Comparison of ENCODE assay signal across 9 mouse cellular contexts in the genomic region with DNA sequence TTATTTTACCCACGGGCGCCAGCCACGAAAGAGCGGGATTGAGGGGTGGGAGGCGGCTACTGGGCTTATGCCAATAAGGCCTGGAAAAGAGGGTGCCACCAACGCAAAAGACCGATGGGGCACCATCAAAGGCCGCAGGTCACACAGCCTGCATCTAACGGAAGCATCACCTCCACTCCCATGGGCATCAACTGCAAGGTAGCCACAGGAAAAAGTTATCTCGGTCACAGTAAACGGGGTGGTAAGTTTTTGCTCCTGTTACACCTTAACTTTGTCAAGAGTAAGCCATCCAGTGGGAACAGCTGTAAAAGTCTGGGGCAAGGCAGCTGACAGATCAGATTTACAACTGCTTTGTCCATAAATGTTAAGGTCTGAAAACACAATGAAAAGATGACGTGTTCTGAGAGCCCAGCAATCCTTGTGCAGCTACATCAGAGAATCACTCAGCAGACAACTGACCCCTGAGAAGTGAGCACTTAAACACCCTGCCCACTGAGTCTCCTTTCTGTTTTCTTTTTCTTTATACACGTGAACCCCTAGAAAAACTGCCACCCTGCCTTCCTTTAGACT. TPM values are rescaled to one million over a fixed set of nuclear protein-coding genes. Genes with fewer than 3 reads are reported as not detected.
A peak's percentile ranks its signal among the peaks of the same experiment; 100 is the strongest.
DNase-seq lines count a peak whose midpoint lies in the region; ATAC-seq lines count a peak whose summit lies in the region.
"Had no signal": no experiment of that assay in that cellular context is flagged by ENCODE, and none has a peak within 500 bp of the region (broad histone marks: within the 10 kb centered on the region; RNA-seq: fewer than 3 reads in every experiment).

No protein-coding gene starts in this region.

- DNase-seq in lung, adult 18-20 months, result peak; percentile 8 to 21
- DNase-seq in lung, postnatal 14 days, result no peak
- DNase-seq in hindbrain, embryonic 11.5 days (ENCODE audit: low spot score), result peak; percentile 59
- no peak for DNase-seq in Muller cell, postnatal 12 days (ENCODE audit: inconsistent ontology term)
- DNase-seq: right cerebral cortex, postnatal 4 days had no signal

- H3K27me3 ChIP-seq in hindbrain, embryonic 11.5 days (ENCODE audit: control insufficient read depth, insufficient read depth, low read length), result peaks cover 36% of the 10 kb centered on the region
- H3K27me3 ChIP-seq in liver, embryonic 12.5 days (replicated peaks), result peaks cover 56% of the 10 kb centered on the region
- peaks cover 11% of the 10 kb centered on the region for H3K27me3 ChIP-seq in stomach, embryonic 16.5 days (ENCODE audit: control insufficient read depth, insufficient read depth, low read length)

- no peaks in the 10 kb centered on the region for H3K36me3 ChIP-seq in hindbrain, embryonic 11.5 days (ENCODE audit: control insufficient read depth, insufficient read depth, low read length)
- H3K36me3 ChIP-seq in liver, embryonic 12.5 days, result no peaks in the 10 kb centered on the region
- no peaks in the 10 kb centered on the region for H3K36me3 ChIP-seq in stomach, embryonic 16.5 days (ENCODE audit: control insufficient read depth, insufficient read depth, low read length)
- H3K36me3 ChIP-seq: midbrain, embryonic 12.5 days had no signal

- peak overlapping the region; percentile 40; the same call in 1 of the 2 replicates for H3K4me2 ChIP-seq in hindbrain, embryonic 11.5 days (replicated peaks; ENCODE audit: low read depth, low read length)
- H3K4me2 ChIP-seq in liver, embryonic 12.5 days, result peak overlapping the region; percentile 51
- H3K4me2 ChIP-seq in stomach, embryonic 16.5 days (ENCODE audit: low read depth, low read length), result peak overlapping the region; percentile 51
- H3K4me2 ChIP-seq: midbrain, embryonic 12.5 days had no signal

- H3K9me3 ChIP-seq in hindbrain, embryonic 11.5 days (ENCODE audit: control insufficient read depth, low read length), result no peaks in the 10 kb centered on the region
- no peaks in the 10 kb centered on the region for H3K9me3 ChIP-seq in liver, embryonic 12.5 days (replicated peaks)
- H3K9me3 ChIP-seq in stomach, embryonic 16.5 days (replicated peaks; ENCODE audit: control insufficient read depth, low read length), result no peaks in the 10 kb centered on the region
- H3K9me3 ChIP-seq: midbrain, embryonic 12.5 days had no signal

- 0 out of 2 replicates have a peak, but pooled peaks cover 2% of the 10 kb centered on the region for H3K4me1 ChIP-seq in hindbrain, embryonic 11.5 days (replicated peaks; ENCODE audit: control insufficient read depth, insufficient read depth, low read length)
- peaks cover under 1% of the 10 kb centered on the region for H3K4me1 ChIP-seq in liver, embryonic 12.5 days
- H3K4me1 ChIP-seq in stomach, embryonic 16.5 days (ENCODE audit: control insufficient read depth, insufficient read depth, low read length), result 0 out of 2 replicates have a peak, but pooled peaks cover 4% of the 10 kb centered on the region

- H3K27ac ChIP-seq in hindbrain, embryonic 11.5 days (ENCODE audit: low read depth, low read length), result peak overlapping the region; percentile 2; the same call in 1 of the 2 replicates
- H3K27ac ChIP-seq in liver, embryonic 12.5 days, result no peak overlapping the region
- H3K27ac ChIP-seq in stomach, embryonic 16.5 days (ENCODE audit: low read length), result peak overlapping the region; percentile 64; the same call in 1 of the 2 replicates
- H3K27ac ChIP-seq: midbrain, embryonic 12.5 days had no signal

- 5% methylated on average over 13 of the region's 13 CpGs for WGBS in hindbrain, embryonic 11.5 days
- 31% methylated on average over 13 of the region's 13 CpGs for WGBS in liver, embryonic 12.5 days (ENCODE audit: insufficient replicate concordance)
- WGBS in stomach, embryonic 16.5 days, result 24% methylated on average over 13 of the region's 13 CpGs

- H3K9ac ChIP-seq in hindbrain, embryonic 11.5 days (ENCODE audit: low read depth, low read length), result 0 out of 2 replicates have a peak overlapping the region, but pooled peaks have one; percentile 1
- no peak overlapping the region for H3K9ac ChIP-seq in liver, embryonic 12.5 days
- H3K9ac ChIP-seq in stomach, embryonic 16.5 days (ENCODE audit: low read length), result peak overlapping the region; percentile 62
- H3K9ac ChIP-seq: midbrain, embryonic 12.5 days had no signal

- no peak overlapping the region for H3K4me3 ChIP-seq in hindbrain, embryonic 11.5 days (ENCODE audit: low read depth, low read length)
- no peak overlapping the region for H3K4me3 ChIP-seq in liver, embryonic 12.5 days
- peak overlapping the region; percentile 29 for H3K4me3 ChIP-seq in stomach, embryonic 16.5 days (replicated peaks; ENCODE audit: low read length)
- H3K4me3 ChIP-seq: midbrain, embryonic 12.5 days had no signal

- ATAC-seq in hindbrain, embryonic 11.5 days (ENCODE audit: low FRiP score), result no peak
- ATAC-seq in liver, embryonic 12.5 days, result no peak
- no peak for ATAC-seq in stomach, embryonic 16.5 days (ENCODE audit: insufficient read depth, low FRiP score)
- no peak for ATAC-seq in CD4-positive, CD25-positive, alpha-beta regulatory T cell, adult 4 months

RNA-seq across cellular contexts. Expression of a gene that starts 5.6 kb away (rescaled TPM):
- 29.0 and 30.9 TPM in 2 replicates for polyA plus RNA-seq in hindbrain, embryonic 11.5 days (2014; fragmentation: Nextera tagmentation; extraction: Ambion mirVana)
- polyA plus RNA-seq in liver, embryonic 12.5 days (2016; fragmentation: Nextera tagmentation; extraction: Ambion mirVana), result 22.2 and 22.6 TPM in 2 replicates
- polyA plus RNA-seq in stomach, embryonic 16.5 days (2015; fragmentation: Nextera tagmentation; extraction: Ambion mirVana), result 42.0 and 44.6 TPM in 2 replicates
- 10 to 100 TPM; 18.8 to 22.7 TPM for polyA plus RNA-seq in CD4-positive, CD25-positive, alpha-beta regulatory T cell, adult 4 months (2017; shearing (Covaris generic))

Comparison
In these comparisons a context has a peak if more than half of its experiments do, and no peak if none do; other contexts are left out.
1. DNase-seq: peak in lung, adult 18-20 months (2 of 2) and hindbrain, embryonic 11.5 days (single experiment); none in lung, postnatal 14 days (single experiment) and Muller cell, postnatal 12 days (single experiment).
2. Peak in every context shown above with its lines, with median percentiles within 50 percentile points of each other: H3K4me2 ChIP-seq.